Mouse (Mus musculus) limb, embryonic 15.5 days (tissue): ENCODE data around the gene Ubtf. TPM values are rescaled to one million over a fixed set of nuclear protein-coding genes. Genes with fewer than 3 reads are reported as not detected.

ENCODE experiments used
- ATAC-seq: fragments of 200-750 bp; cut with Nextera tagmentation; 2 replicates; pipeline ENCODE4 v1.8.0; 2017; ENCODE audit warnings: low read depth, moderate TSS enrichment; ENCODE audit not compliant: insufficient number of reproducible peaks, low FRiP score, low TSS enrichment
- H3K27ac ChIP-seq: fragments of 300-500 bp; sonication (generic); 2 replicates; pipeline ENCODE4 v1.5.1; 2015; ENCODE audit warnings: moderate library complexity, mild to moderate bottlenecking, inconsistent platforms
- H3K27me3 ChIP-seq: fragments of 300-500 bp; sonication (generic); 2 replicates; pipeline ENCODE4 v1.6.1; 2015; ENCODE audit warnings: inconsistent platforms
- H3K36me3 ChIP-seq: fragments of 300-500 bp; sonication (generic); 2 replicates; pipeline ENCODE4 v1.6.1; 2015; ENCODE audit warnings: inconsistent platforms
- H3K4me1 ChIP-seq: fragments of 300-500 bp; sonication (generic); 2 replicates; pipeline ENCODE4 v1.6.1; 2015; ENCODE audit warnings: inconsistent platforms
- H3K4me2 ChIP-seq: fragments of 300-500 bp; sonication (generic); 2 replicates; pipeline ENCODE4 v1.6.1; 2015; ENCODE audit warnings: mild to moderate bottlenecking, inconsistent platforms
- H3K4me3 ChIP-seq: fragments of 300-500 bp; sonication (generic); 2 replicates; pipeline ENCODE4 v1.5.1; 2015; ENCODE audit warnings: mild to moderate bottlenecking, inconsistent platforms
- H3K9ac ChIP-seq: fragments of 300-500 bp; sonication (generic); 2 replicates; pipeline ENCODE4 v1.6.1; 2015; ENCODE audit warnings: inconsistent platforms
- H3K9me3 ChIP-seq: fragments of 300-500 bp; sonication (generic); 2 replicates; pipeline ENCODE4 v1.6.1; 2016; ENCODE audit warnings: inconsistent platforms
- WGBS: fragments of 180-500 bp; shearing (Covaris S2); methylation state at CpG from one replicate; pipeline ENCODE4 v1.1.7; 2015; 5-methylcytosine and 5-hydroxymethylcytosine counted together
- polyA plus RNA-seq: library from polyadenylated mRNA; unstranded; fragments of >200 nt; fragmentation: Nextera tagmentation; extraction: Ambion mirVana; gene quantifications from 2 replicates; pipeline ENCODE4 v1.2.1, GENCODE M21; 2015

Gene Ubtf
- polyA plus RNA-seq, 1 experiment from 2014 or later: 85.7 TPM

- 62% methylated on average over 12 of the region's 12 CpGs for WGBS
- no peaks in the 10 kb centered on the region for H3K9me3 ChIP-seq
- no peak overlapping the region for H3K27ac ChIP-seq
- no peaks in the 10 kb centered on the region for H3K27me3 ChIP-seq
- H3K4me3 ChIP-seq: no peak overlapping the region
- H3K36me3 ChIP-seq: no peaks in the 10 kb centered on the region
- ATAC-seq: no peak
- no peak overlapping the region for H3K4me2 ChIP-seq
- H3K4me1 ChIP-seq: peaks cover 8% of the 10 kb centered on the region; the same call in 1 of the 2 replicates
- H3K9ac ChIP-seq: no peak overlapping the region
Observed at GRCm38 (mm10) chr11:102342742-102343141, 23.2 kb upstream of the Ubtf start.

GRCm38 (mm10) chr11:102341101-102341500 is 21.6 kb upstream of the Ubtf start:
- Histone ChIP-seq H3K9ac (no peak overlapping the region), H3K4me3 (no peak overlapping the region), H3K27me3 (no peaks in the 10 kb centered on the region), H3K36me3 (no peaks in the 10 kb centered on the region), H3K27ac (no peak overlapping the region), H3K4me1 (peaks cover 7% of the 10 kb centered on the region; the same call in 1 of the 2 replicates), H3K9me3 (no peaks in the 10 kb centered on the region), H3K4me2 (no peak overlapping the region)
- no peak for ATAC-seq
- WGBS: 79% methylated on average over 4 of the region's 4 CpGs

GRCm38 (mm10) chr11:102339624-102340023 is 20.1 kb upstream of the Ubtf start:
- Histone ChIP-seq H3K9me3 (no peaks in the 10 kb centered on the region), H3K27ac (no peak overlapping the region), H3K4me2 (no peak overlapping the region), H3K9ac (no peak overlapping the region), H3K4me1 (peaks cover 7% of the 10 kb centered on the region; the same call in 1 of the 2 replicates), H3K36me3 (no peaks in the 10 kb centered on the region), H3K27me3 (no peaks in the 10 kb centered on the region), H3K4me3 (no peak overlapping the region)
- ATAC-seq: no peak
- 61% methylated on average over 4 of the region's 4 CpGs for WGBS

- Histone ChIP-seq H3K9ac (no peak overlapping the region), H3K36me3 (no peaks in the 10 kb centered on the region), H3K4me3 (no peak overlapping the region), H3K9me3 (no peaks in the 10 kb centered on the region), H3K4me2 (no peak overlapping the region), H3K27ac (no peak overlapping the region), H3K27me3 (no peaks in the 10 kb centered on the region), H3K4me1 (peaks cover 7% of the 10 kb centered on the region; the same call in 1 of the 2 replicates)
- ATAC-seq: peak; percentile 65; the same call in 1 of the 2 replicates
- 65% methylated on average over 11 of the region's 11 CpGs for WGBS
Observed at GRCm38 (mm10) chr11:102339195-102339594, 19.7 kb upstream of the Ubtf start.

- Histone ChIP-seq H3K9ac (no peak overlapping the region), H3K4me1 (peaks cover 7% of the 10 kb centered on the region; the same call in 1 of the 2 replicates), H3K4me3 (no peak overlapping the region), H3K9me3 (no peaks in the 10 kb centered on the region), H3K36me3 (no peaks in the 10 kb centered on the region), H3K4me2 (no peak overlapping the region), H3K27ac (no peak overlapping the region), H3K27me3 (no peaks in the 10 kb centered on the region)
- 0 out of 2 replicates have a peak, but pooled peaks have one; percentile 58 for ATAC-seq
- WGBS: 29% methylated on average over 3 of the region's 3 CpGs
Observed at GRCm38 (mm10) chr11:102338561-102338960, 19.0 kb upstream of the Ubtf start.

- Histone ChIP-seq H3K27me3 (no peaks in the 10 kb centered on the region), H3K4me1 (peaks cover 7% of the 10 kb centered on the region; the same call in 1 of the 2 replicates), H3K27ac (no peak overlapping the region), H3K9me3 (no peaks in the 10 kb centered on the region), H3K4me2 (no peak overlapping the region), H3K36me3 (no peaks in the 10 kb centered on the region), H3K9ac (no peak overlapping the region), H3K4me3 (no peak overlapping the region)
- 23% methylated on average over 1 of the region's 1 CpGs for WGBS
- ATAC-seq: no peak
Observed at GRCm38 (mm10) chr11:102337921-102338320, 18.4 kb upstream of the Ubtf start.

GRCm38 (mm10) chr11:102336191-102336590 is 16.6 kb upstream of the Ubtf start:
- Histone ChIP-seq H3K4me1 (peaks cover 7% of the 10 kb centered on the region; the same call in 1 of the 2 replicates), H3K9me3 (no peaks in the 10 kb centered on the region), H3K9ac (no peak overlapping the region), H3K27ac (no peak overlapping the region), H3K36me3 (no peaks in the 10 kb centered on the region), H3K4me3 (no peak overlapping the region), H3K27me3 (no peaks in the 10 kb centered on the region), H3K4me2 (no peak overlapping the region)
- WGBS: 78% methylated on average over 1 of the region's 1 CpGs
- ATAC-seq: no peak

GRCm38 (mm10) chr11:102334973-102335700 is 15.6 kb upstream of the Ubtf start:
- H3K9me3 ChIP-seq: no peaks in the 10 kb centered on the region
- H3K27me3 ChIP-seq: no peaks in the 10 kb centered on the region
- H3K4me3 ChIP-seq: no peak overlapping the region
- H3K9ac ChIP-seq: no peak overlapping the region
- peaks cover 7% of the 10 kb centered on the region; the same call in 1 of the 2 replicates for H3K4me1 ChIP-seq
- no peaks in the 10 kb centered on the region for H3K36me3 ChIP-seq
- 32% methylated on average over 9 of the region's 9 CpGs for WGBS
- no peak for ATAC-seq
- H3K4me2 ChIP-seq: no peak overlapping the region
- H3K27ac ChIP-seq: 0 out of 2 replicates have a peak overlapping the region, but pooled peaks have one; percentile 38

GRCm38 (mm10) chr11:102334010-102334409 is 14.5 kb upstream of the Ubtf start:
- Histone ChIP-seq H3K27me3 (no peaks in the 10 kb centered on the region), H3K27ac (no peak overlapping the region), H3K4me2 (no peak overlapping the region), H3K36me3 (no peaks in the 10 kb centered on the region), H3K4me1 (peaks cover 3% of the 10 kb centered on the region; the same call in 1 of the 2 replicates), H3K9ac (no peak overlapping the region), H3K4me3 (no peak overlapping the region), H3K9me3 (no peaks in the 10 kb centered on the region)
- ATAC-seq: no peak
- 62% methylated on average over 4 of the region's 4 CpGs for WGBS

- Histone ChIP-seq H3K36me3 (no peaks in the 10 kb centered on the region), H3K4me2 (no peak overlapping the region), H3K4me3 (no peak overlapping the region), H3K4me1 (no peaks in the 10 kb centered on the region), H3K9me3 (no peaks in the 10 kb centered on the region), H3K27ac (no peak overlapping the region), H3K9ac (no peak overlapping the region), H3K27me3 (no peaks in the 10 kb centered on the region)
- ATAC-seq: no peak
Observed at GRCm38 (mm10) chr11:102333061-102333460, 13.5 kb upstream of the Ubtf start.

- Histone ChIP-seq H3K4me1 (no peaks in the 10 kb centered on the region), H3K4me3 (no peak overlapping the region), H3K4me2 (no peak overlapping the region), H3K9me3 (no peaks in the 10 kb centered on the region), H3K27ac (no peak overlapping the region), H3K36me3 (no peaks in the 10 kb centered on the region), H3K9ac (no peak overlapping the region), H3K27me3 (no peaks in the 10 kb centered on the region)
- no peak for ATAC-seq
- 52% methylated on average over 4 of the region's 4 CpGs for WGBS
Observed at GRCm38 (mm10) chr11:102331806-102332205, 12.3 kb upstream of the Ubtf start.

GRCm38 (mm10) chr11:102330039-102330438 is 10.5 kb upstream of the Ubtf start:
- H3K4me3 ChIP-seq: no peak overlapping the region
- no peaks in the 10 kb centered on the region for H3K36me3 ChIP-seq
- H3K4me2 ChIP-seq: no peak overlapping the region
- ATAC-seq: no peak
- H3K4me1 ChIP-seq: no peaks in the 10 kb centered on the region
- no peaks in the 10 kb centered on the region for H3K9me3 ChIP-seq
- H3K9ac ChIP-seq: no peak overlapping the region
- no peaks in the 10 kb centered on the region for H3K27me3 ChIP-seq
- no peak overlapping the region for H3K27ac ChIP-seq
- WGBS: 65% methylated on average over 3 of the region's 3 CpGs
